Mouse (Mus musculus) limb, embryonic 10.5 days (tissue): ENCODE data around the gene Zfp874a. TPM values are rescaled to one million over a fixed set of nuclear protein-coding genes. Genes with fewer than 3 reads are reported as not detected.
"Not testable (repeated sequence)": the region's sequence is repeated elsewhere in the genome, so short reads cannot be mapped to it uniquely, and the experiment has no call there.

ENCODE experiments used
- DNase-seq: peaks from one replicate; pipeline ENCODE4 v3.0.0-alpha.2; 2017; ENCODE audit warnings: low spot score
- H3K27ac ChIP-seq: fragments of 300-500 bp; sonication (generic); 2 replicates; pipeline ENCODE4 v1.5.1; 2016; ENCODE audit warnings: mild to moderate bottlenecking
- H3K27me3 ChIP-seq: fragments of 300-500 bp; sonication (generic); 2 replicates; pipeline ENCODE4 v1.6.1; 2016; ENCODE audit warnings: low read depth, mild to moderate bottlenecking; ENCODE audit not compliant: poor library complexity, severe bottlenecking
- H3K36me3 ChIP-seq: fragments of 300-500 bp; sonication (generic); 2 replicates; pipeline ENCODE4 v1.6.1; 2016; ENCODE audit warnings: mild to moderate bottlenecking, moderate library complexity
- H3K4me1 ChIP-seq: fragments of 300-500 bp; sonication (generic); 2 replicates; pipeline ENCODE4 v1.6.1; 2016
- H3K4me3 ChIP-seq: fragments of 300-500 bp; sonication (generic); 2 replicates; pipeline ENCODE4 v1.5.1; 2016; ENCODE audit warnings: mild to moderate bottlenecking, moderate library complexity
- H3K9me3 ChIP-seq: fragments of 300-500 bp; sonication (generic); replicated peaks from 2 replicates; pipeline ENCODE4 v1.6.1; 2016; ENCODE audit warnings: mild to moderate bottlenecking
- WGBS: fragments of 180-500 bp; shearing (Covaris S2); methylation state at CpG from one replicate; pipeline ENCODE4 v1.1.7; 2016; 5-methylcytosine and 5-hydroxymethylcytosine counted together
- polyA plus RNA-seq: library from polyadenylated mRNA; unstranded; fragments of >200 nt; fragmentation: Nextera tagmentation; extraction: Ambion mirVana; gene quantifications from 2 replicates; pipeline ENCODE4 v1.2.1, GENCODE M21; 2016

Zfp874a gene
- polyA plus RNA-seq, 1 experiment from 2014 or later: 10.1 TPM

DNA sequence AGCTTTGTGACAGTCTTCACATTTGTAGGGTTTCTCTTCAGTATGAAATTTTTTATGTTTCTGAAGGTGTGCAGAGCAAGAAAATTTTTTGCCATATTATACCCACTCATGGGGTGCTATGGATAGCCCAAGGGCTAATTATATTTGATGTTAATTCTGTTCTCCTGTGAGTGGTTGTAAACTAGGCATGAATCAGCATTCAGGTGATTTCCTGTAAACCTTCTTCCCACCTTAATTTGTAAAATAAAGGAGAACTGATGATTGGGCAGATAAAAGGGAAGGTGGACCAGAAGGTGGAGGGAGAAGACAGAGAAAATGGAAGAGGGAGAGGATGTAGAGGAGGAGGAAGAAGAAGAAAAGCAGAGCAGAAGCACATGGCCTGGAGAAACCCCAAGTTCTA is 25.7 kb downstream of the Zfp874a start:
- DNase-seq, H3K9me3 ChIP-seq, H3K4me3 ChIP-seq, H3K4me1 ChIP-seq, H3K36me3 ChIP-seq, H3K27ac ChIP-seq, H3K27me3 ChIP-seq: not testable (repeated sequence)

DNA sequence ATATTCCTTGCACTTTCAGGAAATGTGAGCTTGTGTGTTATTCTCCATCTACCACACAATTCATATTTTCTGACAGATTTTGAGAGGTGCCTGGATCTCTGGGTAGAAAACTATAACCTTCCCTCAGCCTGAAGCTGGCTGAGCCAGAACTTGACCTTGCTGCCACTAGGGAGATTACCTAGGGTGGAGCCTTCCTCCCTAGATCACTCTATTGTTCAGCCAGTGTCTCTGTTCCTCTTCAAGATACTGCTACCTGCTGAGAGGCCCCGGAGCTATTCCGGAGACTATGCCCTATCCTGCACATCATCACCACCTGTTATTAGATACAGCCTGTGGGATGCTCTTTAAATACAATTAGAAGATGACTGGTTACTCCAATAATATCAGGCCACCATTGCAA is 28.9 kb downstream of the Zfp874a start:
- not testable (repeated sequence) for H3K36me3 ChIP-seq, H3K27me3 ChIP-seq, H3K4me3 ChIP-seq, DNase-seq, H3K9me3 ChIP-seq, H3K27ac ChIP-seq
- 88% methylated on average over 2 of the region's 2 CpGs for WGBS
- H3K4me1 ChIP-seq: peaks cover 10% of the 10 kb centered on the region

DNA sequence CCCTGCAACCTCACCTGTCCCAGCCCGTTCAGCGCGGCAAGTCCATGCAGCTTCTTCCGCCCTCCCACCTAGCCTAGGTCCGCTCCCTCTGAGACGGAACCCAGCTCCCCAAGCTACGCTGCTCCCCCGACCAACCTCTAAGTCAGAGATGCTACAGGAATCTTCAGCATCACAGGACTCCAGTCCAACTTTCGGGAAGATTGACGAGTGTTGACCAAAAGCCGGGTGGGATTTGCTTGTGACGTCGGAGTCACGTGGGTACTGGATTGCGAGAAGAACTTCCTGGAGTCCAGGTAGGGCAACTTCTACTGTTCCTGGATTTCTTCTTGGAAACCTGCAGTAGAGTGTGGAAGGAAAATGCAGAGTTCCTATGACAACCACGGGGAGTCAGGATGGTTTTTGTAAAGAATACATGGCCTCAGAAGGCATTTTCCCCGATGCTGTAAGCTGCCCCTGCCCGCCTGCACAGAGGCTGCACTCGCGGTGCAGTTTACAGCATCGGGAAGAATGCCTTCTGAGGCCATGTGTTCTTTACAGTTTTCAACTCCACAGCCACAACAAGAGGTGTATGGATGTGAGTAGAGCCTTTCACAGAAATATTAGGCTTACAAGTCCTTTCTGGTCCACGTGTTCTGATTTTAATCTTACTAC is 30.1 kb downstream of the Zfp874a start, which contains the start of gene Zfp459:
TSS of gene Zfp459 (minus strand) at position 212 of the 651 bp plus-strand sequence.
- H3K4me3 ChIP-seq: peak within 1 kb of the TSS; percentile 75
- H3K9me3 ChIP-seq: no peaks in the 10 kb centered on the region
- no peaks in the 10 kb centered on the region for H3K27me3 ChIP-seq
- H3K4me1 ChIP-seq: peaks cover 10% of the 10 kb centered on the region
- peak within 1 kb of the TSS; percentile 78 for H3K27ac ChIP-seq
- peak; percentile 80 for DNase-seq
- H3K36me3 ChIP-seq: no peaks in the 10 kb centered on the region
- WGBS: 2% methylated on average over 22 of the region's 22 CpGs

DNA sequence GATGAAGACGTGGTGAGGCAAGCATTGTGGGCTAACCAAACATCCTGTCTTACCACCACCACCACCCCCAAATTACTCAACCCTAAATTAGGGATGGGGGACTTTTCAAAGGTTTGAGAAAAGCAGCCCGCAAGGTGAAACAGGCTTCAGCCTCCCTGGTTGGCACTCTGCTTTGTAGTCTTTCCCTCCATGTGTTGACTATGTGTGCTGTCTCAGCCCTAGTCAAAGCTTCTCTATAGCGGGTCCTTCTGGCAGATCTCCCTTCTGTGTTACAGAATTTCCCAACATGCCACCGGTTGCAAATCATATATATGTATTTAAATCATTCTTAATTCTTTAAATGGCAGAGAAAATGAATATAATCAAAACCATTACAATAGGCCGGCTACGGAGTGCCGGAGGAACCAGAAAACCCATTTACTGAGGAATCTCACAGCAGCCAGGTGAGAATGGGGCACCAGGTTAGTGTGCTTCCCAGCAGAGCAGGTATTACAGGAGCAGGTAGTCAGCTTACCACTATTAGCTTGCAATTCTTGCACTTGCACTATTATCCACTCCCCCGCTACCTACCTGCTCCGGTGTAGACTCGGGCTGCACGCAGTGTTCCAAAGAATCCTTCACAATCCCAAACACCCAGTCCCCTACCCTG is 30.7 kb downstream of the Zfp874a start:
- H3K4me1 ChIP-seq: peaks cover 10% of the 10 kb centered on the region
- H3K9me3 ChIP-seq: no peaks in the 10 kb centered on the region
- H3K4me3 ChIP-seq: peak overlapping the region; percentile 75
- WGBS: 34% methylated on average over 11 of the region's 11 CpGs
- no peaks in the 10 kb centered on the region for H3K36me3 ChIP-seq
- peak overlapping the region; percentile 78 for H3K27ac ChIP-seq
- DNase-seq: no peak
- H3K27me3 ChIP-seq: no peaks in the 10 kb centered on the region

DNA sequence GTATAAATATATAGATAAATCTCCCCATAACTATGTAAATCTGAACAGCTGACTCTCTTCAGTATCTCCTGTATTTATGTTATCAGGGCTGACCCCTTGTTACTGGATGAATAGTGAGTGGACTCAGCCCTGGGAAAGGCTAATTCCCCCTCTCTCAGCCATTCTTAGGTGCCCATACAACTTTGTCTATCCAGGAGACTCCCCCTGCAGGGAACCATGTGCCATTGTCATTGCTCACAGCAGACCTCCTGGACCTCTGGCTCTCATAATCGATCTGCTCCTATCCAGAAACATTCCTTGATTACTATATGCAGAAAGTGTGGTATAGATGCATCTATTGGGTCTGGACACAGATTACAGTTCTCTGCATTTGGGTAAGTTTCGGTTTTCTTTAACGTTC is 34.6 kb downstream of the Zfp874a start:
- Histone ChIP-seq H3K27me3 (no peaks in the 10 kb centered on the region), H3K36me3 (no peaks in the 10 kb centered on the region), H3K4me1 (peaks cover 10% of the 10 kb centered on the region), H3K27ac (no peak overlapping the region), H3K4me3 (no peak overlapping the region), H3K9me3 (no peaks in the 10 kb centered on the region)
- WGBS: 89% methylated on average over 3 of the region's 3 CpGs
- DNase-seq: no peak

DNA sequence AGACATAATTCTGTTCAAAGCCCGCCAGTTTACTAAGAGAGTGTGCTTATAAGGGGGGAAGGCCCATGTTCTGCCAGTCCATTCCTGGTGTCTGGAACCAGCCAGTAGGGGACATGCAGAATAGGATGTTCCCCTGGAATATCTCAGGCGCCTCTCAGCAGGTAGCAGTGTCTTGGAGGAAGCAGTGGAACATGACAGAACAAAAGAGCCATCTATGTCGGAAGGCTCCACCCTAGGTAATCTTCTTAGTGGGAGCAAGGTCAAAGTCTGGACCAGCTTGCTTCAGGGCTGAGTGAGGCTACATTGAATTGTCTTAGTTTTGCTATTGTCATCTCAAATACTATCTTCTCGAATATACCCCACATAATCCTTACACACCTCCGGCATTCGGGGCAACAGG is 35.7 kb downstream of the Zfp874a start:
- H3K9me3 ChIP-seq: no peaks in the 10 kb centered on the region
- H3K4me3 ChIP-seq: no peak overlapping the region
- 92% methylated on average over 6 of the region's 6 CpGs for WGBS
- H3K27me3 ChIP-seq: no peaks in the 10 kb centered on the region
- DNase-seq: no peak
- H3K27ac ChIP-seq: no peak overlapping the region
- H3K4me1 ChIP-seq: peaks cover 3% of the 10 kb centered on the region; the same call in 1 of the 2 replicates
- H3K36me3 ChIP-seq: no peaks in the 10 kb centered on the region

DNA sequence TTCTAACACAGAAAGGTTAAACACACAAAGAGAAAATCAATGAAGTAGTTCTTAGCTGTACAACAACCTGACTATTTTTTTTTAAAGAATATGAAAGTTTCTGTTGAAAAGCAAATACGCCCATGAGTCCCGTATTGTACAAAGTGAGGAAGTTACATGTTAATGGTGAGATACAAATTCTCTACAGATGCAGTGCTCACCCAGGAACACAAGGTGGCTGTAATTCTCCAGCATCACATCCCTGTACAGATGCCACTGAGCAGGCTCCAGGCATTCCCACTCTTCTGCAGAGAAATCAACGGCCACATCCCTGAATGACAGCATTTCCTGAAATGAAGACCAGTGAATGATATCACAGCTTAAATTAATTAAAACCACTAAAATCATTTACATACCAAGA is 37.8 kb downstream of the Zfp874a start:
- not testable (repeated sequence) for H3K36me3 ChIP-seq, H3K27me3 ChIP-seq, H3K27ac ChIP-seq, DNase-seq, H3K9me3 ChIP-seq, H3K4me3 ChIP-seq, H3K4me1 ChIP-seq
- 85% methylated on average over 3 of the region's 3 CpGs for WGBS

DNA sequence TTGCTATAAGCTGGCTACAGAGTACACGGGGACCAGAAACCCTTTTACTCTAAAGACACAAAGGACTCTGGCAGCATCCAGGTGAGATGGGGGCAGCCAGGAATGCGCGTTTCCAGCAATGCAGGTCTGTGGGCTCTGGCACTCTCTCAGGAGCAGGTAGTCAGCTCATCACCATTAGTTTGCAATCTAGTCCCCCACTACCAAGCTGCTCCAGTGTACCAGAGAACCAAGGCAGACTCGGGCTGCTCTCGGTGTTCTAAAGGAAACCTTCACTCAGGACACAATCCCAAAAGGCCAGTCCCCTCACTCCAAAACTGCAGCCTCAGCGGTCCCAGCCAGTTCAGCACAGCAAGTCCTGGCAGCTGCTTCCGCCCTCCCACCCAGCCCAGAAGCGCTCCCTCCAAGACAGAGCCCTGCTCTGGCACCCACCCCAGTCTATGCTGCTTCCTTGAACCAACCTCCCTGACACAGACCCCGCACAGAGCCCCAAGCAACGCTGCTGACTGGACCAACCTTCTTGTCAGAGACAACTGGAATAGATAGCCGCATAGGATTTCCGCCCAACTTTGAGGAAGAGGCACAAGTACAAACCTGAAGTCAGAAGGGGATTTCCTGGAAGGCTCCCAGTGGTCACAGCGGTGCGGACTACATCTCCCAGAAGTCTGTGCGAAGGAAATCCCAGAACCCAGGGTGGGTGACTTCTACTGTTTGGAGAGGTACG is 52.1 kb downstream of the Zfp874a start, which contains the start of gene Zfp429:
TSS of gene Zfp429 (minus strand) at position 637 of the 721 bp plus-strand sequence.
- DNase-seq: peak; percentile 66
- Histone ChIP-seq H3K4me3 (peak within 1 kb of the TSS; percentile 62), H3K27ac (peak within 1 kb of the TSS; percentile 48; the same call in 1 of the 2 replicates)
- H3K4me1 ChIP-seq, H3K27me3 ChIP-seq, H3K9me3 ChIP-seq, H3K36me3 ChIP-seq: not testable (repeated sequence)
- 5% methylated on average over 16 of the region's 16 CpGs for WGBS

DNA sequence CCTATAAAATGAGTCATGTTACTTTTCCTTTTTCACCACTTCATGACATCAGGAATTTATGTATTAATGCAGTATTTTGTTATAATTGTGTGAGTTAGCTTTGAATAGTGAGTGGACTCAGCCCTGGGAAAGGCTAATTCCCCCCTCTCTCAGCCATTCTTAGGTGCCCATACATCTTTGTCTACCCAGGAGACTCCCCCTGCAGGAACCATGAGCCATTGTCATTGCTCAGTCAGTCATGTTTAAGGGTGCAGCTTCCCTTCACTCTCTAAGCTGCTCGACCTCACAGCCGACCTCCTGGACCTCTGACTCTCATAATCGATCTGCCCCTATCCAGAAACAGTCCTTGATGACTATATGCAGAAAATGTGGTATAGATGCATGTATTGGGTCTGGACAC is 75.2 kb downstream of the Zfp874a start:
- not testable (repeated sequence) for H3K27ac ChIP-seq, H3K27me3 ChIP-seq, H3K36me3 ChIP-seq, H3K4me3 ChIP-seq, H3K4me1 ChIP-seq, H3K9me3 ChIP-seq, DNase-seq
- WGBS: 82% methylated on average over 3 of the region's 3 CpGs

DNA sequence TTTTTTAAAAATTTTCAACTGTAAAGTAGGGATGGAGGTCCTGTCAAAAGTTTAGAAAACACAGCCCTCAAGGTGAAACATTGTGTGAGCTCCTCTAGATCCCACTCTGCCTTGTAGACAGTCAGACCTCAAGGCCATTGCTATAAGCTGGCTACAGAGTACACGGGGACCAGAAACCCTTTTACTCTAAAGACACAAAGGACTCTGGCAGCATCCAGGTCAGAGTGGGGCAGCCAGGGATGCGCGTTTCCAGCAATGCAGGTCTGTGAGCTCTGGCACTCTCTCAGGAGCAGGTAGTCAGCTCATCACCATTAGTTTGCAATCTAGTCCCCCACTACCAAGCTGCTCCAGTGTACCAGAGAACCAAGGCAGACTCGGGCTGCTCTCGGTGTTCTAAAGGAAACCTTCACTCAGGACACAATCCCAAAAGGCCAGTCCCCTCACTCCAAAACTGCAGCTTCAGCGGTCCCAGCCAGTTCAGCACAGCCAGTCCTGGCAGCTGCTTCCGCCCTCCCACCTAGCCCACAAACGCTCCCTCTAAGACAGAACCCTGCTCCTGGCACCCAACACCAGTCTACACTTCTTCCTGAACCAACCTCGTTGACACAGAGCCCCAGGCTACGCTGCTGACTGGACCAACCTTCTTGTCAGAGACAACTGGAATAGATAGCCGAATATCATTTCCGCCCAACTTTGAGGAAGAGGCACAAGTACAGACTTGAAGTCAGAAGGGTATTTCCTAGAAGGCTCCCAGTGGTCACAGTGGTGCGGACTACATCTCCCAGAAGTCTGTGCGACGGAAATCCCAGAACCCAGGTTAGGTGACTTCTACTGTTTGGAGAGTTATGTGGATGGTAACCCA is 76.1 kb downstream of the Zfp874a start, which contains the start of the genes Gm28041 and Zfp456:
TSS of gene Gm28041 (minus strand) at position 684 of the 862 bp plus-strand sequence.
TSS of gene Zfp456 (minus strand) at position 761 of the 862 bp plus-strand sequence.
- Histone ChIP-seq H3K27ac (peak within 1 kb of the TSS; percentile 32; the same call in 1 of the 2 replicates), H3K4me3 (peak within 1 kb of the TSS; percentile 48)
- 18% methylated on average over 13 of the region's 15 CpGs for WGBS
- not testable (repeated sequence) for H3K4me1 ChIP-seq, H3K9me3 ChIP-seq, H3K27me3 ChIP-seq, H3K36me3 ChIP-seq
- peak; percentile 56 for DNase-seq
